Mouse (Mus musculus) CH12.LX (cell line): Measurements from ENCODE around the gene Ppm1l.

ENCODE experiments used
- CHD2 ChIP-seq: IDR thresholded peaks from 2 replicates; pipeline ENCODE4 v1.6.1; 2011; ENCODE audit warnings: low read length, improper control_type of control experiment
- EP300 ChIP-seq: IDR thresholded peaks from 2 replicates; pipeline ENCODE4 v1.6.1; 2011; ENCODE audit warnings: low read length, improper control_type of control experiment
- ETS1 ChIP-seq: conservative IDR thresholded peaks from 2 replicates; pipeline ENCODE4 v1.6.1; 2012; ENCODE audit warnings: low read depth, mild to moderate bottlenecking, inconsistent platforms, low read length, improper control_type of control experiment, moderate library complexity
- GABPA ChIP-seq: IDR thresholded peaks from 2 replicates; pipeline ENCODE4 v1.6.1; 2012; ENCODE audit warnings: low read depth, low read length, improper control_type of control experiment, inconsistent platforms; ENCODE audit not compliant: insufficient replicate concordance
- KAT2A ChIP-seq: IDR thresholded peaks from 2 replicates; pipeline ENCODE4 v1.6.1; 2012; ENCODE audit warnings: low read length, improper control_type of control experiment, inconsistent platforms; ENCODE audit not compliant: insufficient replicate concordance
- MAFK ChIP-seq: IDR thresholded peaks from 2 replicates; pipeline ENCODE4 v1.6.1; 2011; ENCODE audit warnings: low read length, improper control_type of control experiment; ENCODE audit not compliant: insufficient replicate concordance
- NRF1 ChIP-seq: IDR thresholded peaks from 2 replicates; pipeline ENCODE4 v1.6.1; 2014; ENCODE audit warnings: low read depth, mild to moderate bottlenecking, inconsistent platforms, low read length, improper control_type of control experiment, moderate library complexity
- POLR2A ChIP-seq: IDR thresholded peaks from 2 replicates; pipeline ENCODE4 v1.6.1; 2011; ENCODE audit warnings: low read depth, mild to moderate bottlenecking, improper control_type of control experiment, low read length
- RAD21 ChIP-seq: IDR thresholded peaks from 2 replicates; pipeline ENCODE4 v1.6.1; 2011; ENCODE audit warnings: low read depth, mild to moderate bottlenecking, low read length, improper control_type of control experiment, moderate library complexity
- SMC3 ChIP-seq: IDR thresholded peaks from 2 replicates; pipeline ENCODE4 v1.6.1; 2011; ENCODE audit warnings: low read depth, low read length, improper control_type of control experiment
- TCF12 ChIP-seq: IDR thresholded peaks from 2 replicates; pipeline ENCODE4 v1.6.1; 2014; ENCODE audit warnings: low read depth, mild to moderate bottlenecking, inconsistent platforms, low read length, improper control_type of control experiment
- UBTF ChIP-seq: IDR thresholded peaks from 2 replicates; pipeline ENCODE4 v1.6.1; 2012; ENCODE audit warnings: low read depth, mild to moderate bottlenecking, inconsistent platforms, low read length, improper control_type of control experiment, moderate library complexity
- ZKSCAN1 ChIP-seq: IDR thresholded peaks from 2 replicates; pipeline ENCODE4 v1.6.1; 2012; ENCODE audit warnings: low read depth, inconsistent platforms, low read length, improper control_type of control experiment, borderline replicate concordance

DNA sequence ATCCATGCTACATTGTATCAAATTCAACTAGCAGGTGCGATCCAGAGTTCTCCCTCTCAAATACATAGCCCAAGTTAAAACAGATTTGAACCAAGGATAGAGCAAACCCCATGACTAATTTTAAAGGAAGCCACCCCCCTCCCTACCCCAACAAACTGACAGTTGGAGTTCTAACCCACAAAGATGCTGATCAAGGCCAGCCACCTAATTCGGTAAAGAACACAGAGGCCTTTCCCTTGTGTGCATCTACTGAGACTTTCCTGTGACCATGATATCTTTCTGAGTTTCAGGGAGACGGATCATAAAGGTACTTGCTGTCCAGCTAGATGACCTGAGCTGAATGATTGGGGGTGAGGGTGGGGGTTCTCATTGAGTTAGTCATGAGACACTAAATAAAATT is 168.7 kb downstream of the Ppm1l start:
- TF ChIP-seq RAD21 (no peak), POLR2A (no peak), NRF1 (no peak), MAFK (no peak), TCF12 (no peak), UBTF (no peak), EP300 (no peak), ZKSCAN1 (no peak), KAT2A (no peak), ETS1 (no peak), GABPA (no peak), CHD2 (no peak), SMC3 (no peak)
